Mouse (Mus musculus) liver, adult 10 weeks (tissue): ENCODE measurements around the gene Tcl1b5. TPM values are rescaled to one million over a fixed set of nuclear protein-coding genes. Genes with fewer than 3 reads are reported as not detected.

Experiments
- polyA plus RNA-seq: library from polyadenylated mRNA; stranded (reverse); fragments of 350-450 nt; fragmentation: Illumina TruSeq; extraction: RNeasy Lipid Tissue Mini Kit (QIAGEN cat#74804); gene quantifications from one replicate; pipeline ENCODE4 v1.2.3, GENCODE M21; 2014; ENCODE audit warnings: low read depth, low replicate concordance

The Tcl1b5 gene
- not detected for polyA plus RNA-seq

DNA sequence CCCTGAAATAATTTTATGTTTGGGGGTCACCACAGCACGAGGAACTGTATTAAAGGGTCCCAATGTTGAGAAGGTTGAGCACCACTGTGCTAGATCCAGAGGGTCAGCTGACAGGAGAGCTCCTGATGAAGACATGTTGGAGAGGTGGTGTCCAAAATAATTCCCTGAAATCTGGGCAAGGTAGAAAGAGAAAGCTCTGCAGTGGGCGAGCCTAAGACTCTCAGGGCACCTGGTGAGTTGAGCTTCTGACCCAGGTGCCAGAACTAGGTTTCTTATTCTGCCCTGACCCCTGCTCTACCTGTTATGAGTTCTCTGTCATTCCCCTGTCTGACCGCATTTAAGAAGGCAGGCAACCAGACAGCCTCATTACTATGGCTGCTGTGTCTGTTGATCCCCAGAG lies at the start of gene Tcl1b5:
Gene Tcl1b5 (plus strand): TSS at position 301 of the 400 bp plus-strand sequence.

DNA sequence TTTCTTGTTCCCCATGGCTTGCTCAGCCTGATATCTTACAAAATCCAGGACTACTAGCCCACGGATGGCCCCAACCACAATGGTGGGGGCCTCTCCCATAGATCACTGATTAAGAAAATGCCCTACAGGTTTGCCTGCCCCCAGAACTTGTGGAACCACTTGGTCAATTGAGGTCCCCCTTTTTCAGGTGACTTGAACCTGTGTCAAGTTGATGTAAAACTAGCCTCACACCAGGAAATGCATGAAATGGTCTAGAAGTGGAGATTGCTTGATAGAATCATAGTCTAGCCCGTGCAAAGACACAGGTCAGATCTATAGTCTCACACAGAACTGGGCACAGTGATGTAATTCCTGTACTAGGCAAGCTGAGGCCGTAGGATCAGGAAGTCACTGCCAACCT lies 30.4 kb upstream of the Tcl1b5 start, which contains the start of gene Tcl1b2:
Gene Tcl1b2 (plus strand): TSS at position 301 of the 400 bp plus-strand sequence.

DNA sequence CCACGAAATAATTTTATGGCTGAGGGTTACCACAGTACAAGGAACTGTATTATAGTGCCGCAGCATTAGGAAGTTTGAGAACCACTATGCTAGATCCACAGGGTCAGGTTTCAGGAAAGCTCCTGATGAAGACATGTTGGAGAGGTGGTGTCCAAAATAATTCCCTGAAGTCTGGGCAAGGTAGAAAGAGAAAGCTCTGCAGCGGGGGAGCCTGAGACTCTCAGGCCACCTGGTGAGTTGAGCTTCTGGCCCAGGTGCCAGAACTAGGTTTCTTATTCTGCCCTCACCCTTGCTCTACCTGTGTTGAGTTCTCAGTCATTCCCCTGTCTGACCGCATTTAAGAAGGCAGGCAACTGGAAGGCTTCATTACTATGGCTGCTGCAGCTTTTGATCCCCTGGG lies 16.8 kb upstream of the Tcl1b5 start, which contains the start of gene Tcl1b1:
Gene Tcl1b1 (plus strand): TSS at position 301 of the 400 bp plus-strand sequence.

DNA sequence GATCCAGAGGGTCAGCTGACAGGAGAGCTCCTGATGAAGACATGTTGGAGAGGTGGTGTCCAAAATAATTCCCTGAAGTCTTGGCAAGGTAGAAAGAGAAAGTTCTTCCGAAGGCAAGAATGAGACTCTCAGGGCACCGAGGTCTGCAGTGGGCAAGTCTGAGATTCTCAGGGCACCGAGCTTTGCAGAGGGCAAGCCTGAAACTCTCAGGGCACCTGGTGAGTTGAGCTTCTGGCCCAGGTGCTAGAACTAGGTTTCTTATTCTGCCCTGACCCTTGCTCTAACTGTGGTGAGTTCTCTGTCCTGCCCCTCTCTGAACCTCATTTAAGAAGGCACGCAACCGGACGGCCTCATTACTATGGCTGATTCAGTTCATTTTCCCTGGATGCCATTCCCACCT lies 14.6 kb downstream of the Tcl1b5 start, which contains the start of gene Tcl1b3:
Gene Tcl1b3 (plus strand): TSS at position 301 of the 400 bp plus-strand sequence.

DNA sequence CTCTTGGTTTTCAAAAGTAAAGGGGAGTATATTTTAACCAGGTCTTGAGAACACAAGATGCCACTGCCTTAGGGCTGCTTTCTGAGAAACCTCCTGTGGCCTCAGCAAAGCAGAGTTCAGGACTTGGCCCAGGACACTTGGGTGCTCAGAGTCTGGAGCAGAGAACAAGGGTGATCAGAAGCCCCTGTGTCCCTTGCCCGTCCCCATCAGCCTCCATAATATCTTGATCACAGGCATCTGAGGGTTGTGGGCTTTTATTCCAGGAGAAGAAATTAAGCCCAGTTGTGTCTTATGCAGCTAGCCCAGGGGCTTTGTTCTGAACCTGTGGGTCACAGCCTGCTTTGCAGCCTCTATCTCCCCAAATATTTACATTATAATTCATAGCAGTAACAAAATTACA lies 25.5 kb downstream of the Tcl1b5 start, which contains the start of gene Tcl1b4:
Gene Tcl1b4 (plus strand): TSS at position 301 of the 400 bp plus-strand sequence.

DNA sequence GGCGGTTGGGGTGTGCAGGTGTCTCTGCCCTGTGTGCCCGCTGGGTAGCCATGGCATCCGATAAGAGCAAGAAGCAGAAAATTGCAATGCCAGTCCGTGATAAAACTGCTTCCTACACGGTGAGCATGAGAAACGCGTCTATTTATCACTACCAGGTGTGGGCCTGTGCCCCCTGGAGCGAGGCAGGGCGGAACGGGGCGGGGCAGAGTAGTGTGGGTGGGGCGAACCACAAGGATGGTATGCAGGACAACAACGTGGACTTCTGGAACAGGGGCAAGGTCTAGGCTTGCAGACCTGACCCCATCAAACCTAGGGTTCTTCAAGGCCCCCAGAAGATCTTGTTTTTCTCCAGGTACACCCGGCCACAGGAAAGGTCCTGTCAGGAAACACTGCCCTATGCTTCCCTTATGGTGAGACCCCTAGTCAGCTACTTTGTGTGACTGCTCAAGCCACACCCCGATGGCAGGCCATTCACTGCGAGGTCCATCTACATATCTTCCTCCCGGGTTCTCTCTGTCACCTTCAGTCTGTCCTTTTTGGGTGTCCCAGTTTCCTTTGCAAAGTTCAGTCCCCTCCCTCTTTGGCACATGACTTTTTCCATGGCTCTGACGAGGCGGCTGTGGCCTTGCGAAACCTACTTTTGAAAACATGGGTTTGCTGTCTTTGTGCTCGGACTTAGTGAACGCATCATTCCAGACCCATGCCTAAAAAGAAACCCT lies 46.6 kb downstream of the Tcl1b5 start, which contains the start of gene Tcl1:
Gene Tcl1 (minus strand): TSS at position 193 of the 719 bp plus-strand sequence.

Other genes starting within 250 kb of the Tcl1b5 start
- gene Syne3, start 166.5 kb upstream of the Tcl1b5 start, polyA plus RNA-seq = 0.53 TPM
- gene Glrx5, start 143.7 kb upstream of the Tcl1b5 start, polyA plus RNA-seq = 25.1 TPM
- gene Tcl1b2, start 30.3 kb upstream of the Tcl1b5 start, polyA plus RNA-seq = not detected
- gene Tcl1b1, start 16.7 kb upstream of the Tcl1b5 start, polyA plus RNA-seq = not detected
- gene Tcl1b3, start 14.7 kb downstream of the Tcl1b5 start, polyA plus RNA-seq = not detected
- gene Tcl1b4, start 25.6 kb downstream of the Tcl1b5 start, polyA plus RNA-seq = not detected
- gene Tcl1, start 46.4 kb downstream of the Tcl1b5 start, polyA plus RNA-seq = not detected
- gene Tunar, start 157.5 kb downstream of the Tcl1b5 start, polyA plus RNA-seq = not detected